ENCODE assay signal across 10 mouse cellular contexts in the genomic region with DNA sequence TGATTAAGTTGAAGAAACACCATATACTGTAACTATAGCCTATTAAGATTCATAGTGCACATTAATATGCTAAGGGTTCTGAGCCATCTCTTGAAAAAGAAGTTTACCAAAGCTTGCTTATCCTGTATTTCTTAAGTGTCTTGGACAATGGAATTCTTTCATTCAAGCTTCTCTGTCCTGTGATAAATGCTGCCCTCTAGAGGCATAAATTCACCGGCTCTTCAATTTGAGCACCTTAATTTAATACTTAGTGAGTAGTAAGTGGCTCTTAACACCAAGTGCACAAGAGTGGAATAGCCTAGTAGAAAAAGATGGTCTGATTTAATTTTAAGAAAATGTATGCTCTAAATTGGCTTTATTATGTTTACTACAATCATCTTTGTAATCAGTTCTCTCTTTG. TPM values are rescaled to one million over a fixed set of nuclear protein-coding genes. Genes with fewer than 3 reads are reported as not detected.
A peak's percentile ranks its signal among the peaks of the same experiment; 100 is the strongest.
DNase-seq lines count a peak whose midpoint lies in the region; ATAC-seq and TF ChIP-seq lines count a peak whose summit lies in the region.
"Had no signal": no experiment of that assay in that cellular context is flagged by ENCODE, and none has a peak within 500 bp of the region (broad histone marks: within the 10 kb centered on the region; RNA-seq: fewer than 3 reads in every experiment).

No protein-coding gene starts in this region.

- H3K36me3 ChIP-seq in intestine, postnatal 0 days (ENCODE audit: control insufficient read depth, insufficient read depth) = no peaks in the 10 kb centered on the region
- H3K36me3 ChIP-seq in intestine, embryonic 15.5 days = no peaks in the 10 kb centered on the region
- no peaks in the 10 kb centered on the region for H3K36me3 ChIP-seq in neural tube, embryonic 15.5 days
- H3K36me3 ChIP-seq: embryonic facial prominence, embryonic 12.5 days; liver, embryonic 15.5 days had no signal

- H3K4me2 ChIP-seq in intestine, postnatal 0 days (replicated peaks; ENCODE audit: low read depth) = no peak overlapping the region
- H3K4me2 ChIP-seq in intestine, embryonic 15.5 days (replicated peaks) = no peak overlapping the region
- no peak overlapping the region for H3K4me2 ChIP-seq in neural tube, embryonic 15.5 days
- H3K4me2 ChIP-seq: embryonic facial prominence, embryonic 12.5 days; liver, embryonic 15.5 days had no signal

- WGBS in intestine, postnatal 0 days = 27% methylated on average over 1 of the region's 1 CpGs
- 27% methylated on average over 1 of the region's 1 CpGs for WGBS in intestine, embryonic 15.5 days
- 38% methylated on average over 1 of the region's 1 CpGs for WGBS in neural tube, embryonic 15.5 days

- no peak for ATAC-seq in intestine, postnatal 0 days
- ATAC-seq in intestine, embryonic 15.5 days = no peak
- ATAC-seq in CD4-positive, CD25-positive, alpha-beta regulatory T cell, adult 4 months = peak; percentile 66
- no peak for ATAC-seq in neural tube, embryonic 15.5 days (ENCODE audit: low FRiP score)

- DNase-seq in adrenal gland, postnatal 14 days = peak; percentile 65
- peak; percentile 18 for DNase-seq in fat pad, adult 2 months (ENCODE audit: extremely low read depth, low read depth, low spot score)
- peak; percentile 81 for DNase-seq in layer of hippocampus, adult 11-12 months (ENCODE audit: low spot score)
- peak; percentile 62 for DNase-seq in mesoderm, embryonic 11.5 days (ENCODE audit: low read depth, low spot score)

- no peak overlapping the region for H3K9ac ChIP-seq in intestine, postnatal 0 days (ENCODE audit: low read depth, low read length)
- no peak overlapping the region for H3K9ac ChIP-seq in intestine, embryonic 15.5 days
- no peak overlapping the region for H3K9ac ChIP-seq in neural tube, embryonic 15.5 days (replicated peaks)
- H3K9ac ChIP-seq: embryonic facial prominence, embryonic 12.5 days; liver, embryonic 15.5 days had no signal

- no peaks in the 10 kb centered on the region for H3K27me3 ChIP-seq in intestine, postnatal 0 days (replicated peaks; ENCODE audit: control insufficient read depth, insufficient read depth, low read length)
- H3K27me3 ChIP-seq in intestine, embryonic 15.5 days (replicated peaks) = no peaks in the 10 kb centered on the region
- no peaks in the 10 kb centered on the region for H3K27me3 ChIP-seq in neural tube, embryonic 15.5 days (replicated peaks)
- H3K27me3 ChIP-seq: embryonic facial prominence, embryonic 12.5 days; liver, embryonic 15.5 days had no signal

- peak; percentile 83 for TF ChIP-seq CTCF in intestine, postnatal 0 days (IDR thresholded peaks at IDR 0.05; ENCODE audit: low read depth)

- H3K4me3 ChIP-seq in intestine, postnatal 0 days (ENCODE audit: low read depth, low read length) = no peak overlapping the region
- H3K4me3 ChIP-seq in intestine, embryonic 15.5 days (replicated peaks) = no peak overlapping the region
- H3K4me3 ChIP-seq in neural tube, embryonic 15.5 days (replicated peaks) = no peak overlapping the region
- H3K4me3 ChIP-seq: embryonic facial prominence, embryonic 12.5 days; liver, embryonic 15.5 days had no signal

- no peaks in the 10 kb centered on the region for H3K9me3 ChIP-seq in intestine, postnatal 0 days (ENCODE audit: control insufficient read depth)
- no peaks in the 10 kb centered on the region for H3K9me3 ChIP-seq in intestine, embryonic 15.5 days
- no peaks in the 10 kb centered on the region for H3K9me3 ChIP-seq in neural tube, embryonic 15.5 days (replicated peaks)
- H3K9me3 ChIP-seq: embryonic facial prominence, embryonic 12.5 days; liver, embryonic 15.5 days had no signal

- H3K27ac ChIP-seq in intestine, postnatal 0 days (ENCODE audit: low read depth, low read length) = no peak overlapping the region
- H3K27ac ChIP-seq in intestine, embryonic 15.5 days = no peak overlapping the region
- no peak overlapping the region for H3K27ac ChIP-seq in neural tube, embryonic 15.5 days (replicated peaks)
- H3K27ac ChIP-seq: embryonic facial prominence, embryonic 12.5 days; liver, embryonic 15.5 days had no signal

- H3K4me1 ChIP-seq in intestine, postnatal 0 days (replicated peaks; ENCODE audit: control insufficient read depth, insufficient read depth, low read length) = no peaks in the 10 kb centered on the region
- no peaks in the 10 kb centered on the region for H3K4me1 ChIP-seq in intestine, embryonic 15.5 days (replicated peaks)
- H3K4me1 ChIP-seq in neural tube, embryonic 15.5 days = no peaks in the 10 kb centered on the region
- H3K4me1 ChIP-seq: embryonic facial prominence, embryonic 12.5 days had no signal

RNA-seq across cellular contexts. Expression of gene Fbxw7, which starts 28.5 kb away (rescaled TPM):
- 5.6 and 5.7 TPM in 2 replicates for polyA plus RNA-seq in intestine, postnatal 0 days (2015; fragmentation: Nextera tagmentation; extraction: Ambion mirVana)
- 9.6 and 10.4 TPM in 2 replicates for polyA plus RNA-seq in intestine, embryonic 15.5 days (2015; fragmentation: Nextera tagmentation; extraction: Ambion mirVana)
- 10 to 100 TPM; 19.6 to 28.7 TPM for polyA plus RNA-seq in CD4-positive, CD25-positive, alpha-beta regulatory T cell, adult 4 months (2017; shearing (Covaris generic))
- total RNA-seq in adrenal gland, postnatal 14 days (2021) = 15.8 and 18.5 TPM in 2 replicates
- polyA plus RNA-seq in neural tube, embryonic 15.5 days (2015; fragmentation: Nextera tagmentation; extraction: Ambion mirVana) = 52.0 and 52.8 TPM in 2 replicates

Comparison
In these comparisons a context has a peak if more than half of its experiments do, and no peak if none do; other contexts are left out.
1. DNase-seq: peak in every context shown above with its lines; median percentile 81 in layer of hippocampus, adult 11-12 months; 65 in adrenal gland, postnatal 14 days; 62 in mesoderm, embryonic 11.5 days; 18 in fat pad, adult 2 months.